Mouse (Mus musculus): ENCODE data around the gene Dnajc2.

The Dnajc2 gene

DNA sequence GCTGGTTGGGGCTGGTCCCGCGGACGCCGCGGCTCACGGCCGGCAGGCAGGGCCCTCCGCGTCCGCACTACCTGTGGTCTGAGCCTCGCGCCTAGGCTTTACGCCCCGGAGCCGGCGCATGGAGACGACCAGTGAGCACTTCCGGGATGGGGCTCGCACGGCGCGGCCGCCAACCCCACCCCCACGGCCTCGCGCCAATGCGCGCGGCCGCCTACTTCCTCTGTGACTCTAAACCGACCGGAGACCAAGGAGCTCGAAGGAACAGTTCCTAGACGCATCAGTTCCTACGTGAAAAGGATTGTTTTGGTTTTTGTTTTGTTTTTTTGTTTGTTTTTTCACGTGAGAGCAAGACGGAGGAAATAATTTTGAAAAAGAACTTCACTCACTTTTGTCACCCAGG lies at the start of gene Dnajc2, which contains the start of gene Psmc2:
Dnajc2 (minus strand) TSS at position 199 of the 400 bp plus-strand sequence.
Psmc2 (plus strand) TSS at position 231 of the 400 bp plus-strand sequence.
- in situ Hi-C loops (cut with MboI, MseI): loop anchor here (25.0 kb wide), 3 partner anchors 752 to 2002 kb away; partner anchors contain the start of genes Pus7 (in 1 of the 2) and Rint1 (in 1 of the 2)

DNA sequence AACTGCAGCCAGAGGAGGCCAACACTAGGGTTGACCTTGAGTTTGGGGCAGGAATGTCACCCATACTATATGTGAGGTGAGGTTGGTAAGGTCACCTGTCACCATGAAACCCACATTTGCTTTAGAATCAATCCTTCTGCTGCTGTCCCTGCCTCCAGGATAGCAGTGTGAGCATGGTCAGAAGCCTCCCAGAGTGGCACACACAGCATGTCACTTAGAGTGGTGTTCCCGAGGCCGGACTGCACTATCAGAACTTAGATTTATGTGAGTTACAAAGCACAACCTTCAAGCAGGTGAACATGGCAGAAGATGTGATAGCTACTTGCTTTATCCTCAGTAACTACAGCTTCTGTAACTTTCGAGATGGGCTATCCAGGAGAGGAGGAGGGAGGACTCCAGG lies 46.7 kb upstream of the Dnajc2 start:
- in situ Hi-C loops (cut with MboI, MseI): no loop called here

DNA sequence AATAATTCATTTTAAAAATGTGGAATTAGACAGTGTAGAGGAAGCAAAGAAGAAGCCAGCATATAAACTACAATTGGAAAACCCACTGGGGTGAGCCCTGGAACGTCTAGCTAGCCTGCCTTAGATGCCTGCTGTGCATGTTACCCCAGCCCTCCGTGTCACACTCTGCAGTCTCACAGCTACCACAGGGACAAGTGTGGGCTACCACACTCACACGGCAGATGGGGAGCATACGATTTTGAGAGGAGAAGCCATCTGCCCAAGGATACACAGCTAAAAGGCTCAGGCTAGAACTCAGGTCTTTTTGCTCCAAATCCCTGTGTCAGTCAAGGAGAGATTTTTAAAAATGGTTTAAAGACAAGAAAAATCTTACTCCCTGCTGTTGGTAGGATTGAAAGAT lies 43.8 kb upstream of the Dnajc2 start:
- in situ Hi-C loops (cut with MboI, MseI): no loop called here

GRCm38 (mm10) chr5:21827643-21828042 lies 42.6 kb upstream of the Dnajc2 start:
- in situ Hi-C loops (cut with MboI, MseI): no loop called here

GRCm38 (mm10) chr5:21826370-21826769 lies 41.3 kb upstream of the Dnajc2 start:
- in situ Hi-C loops (cut with MboI, MseI): no loop called here

DNA sequence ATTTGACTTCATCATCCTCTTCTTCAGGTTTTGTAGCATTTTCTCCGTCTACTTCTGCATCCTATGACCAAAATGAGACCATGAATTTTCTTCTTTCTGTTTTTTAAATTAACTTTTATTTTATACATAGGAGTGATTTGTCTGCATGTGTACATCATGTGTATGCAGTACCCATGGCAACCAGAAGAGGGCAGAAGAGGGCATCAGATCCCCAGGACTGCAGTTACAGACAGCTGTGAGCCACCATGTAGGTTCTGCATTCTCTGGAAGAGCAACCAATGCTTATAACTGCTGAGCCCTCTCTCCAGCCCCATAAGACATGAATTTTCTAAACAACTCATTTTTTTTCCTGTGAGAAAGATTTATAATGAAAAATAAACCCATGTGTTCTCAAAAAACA lies 28.9 kb upstream of the Dnajc2 start:
- in situ Hi-C loops (cut with MboI, MseI): loop anchor here in 1 of 2 experiments (10.0 kb wide), 1 partner anchor 681 kb away; no protein-coding TSS in a partner anchor

GRCm38 (mm10) chr5:21810924-21811323 lies 25.9 kb upstream of the Dnajc2 start:
- in situ Hi-C loops (cut with MboI, MseI): loop anchor here in 1 of 2 experiments (10.0 kb wide), 1 partner anchor 684 kb away; no protein-coding TSS in a partner anchor

DNA sequence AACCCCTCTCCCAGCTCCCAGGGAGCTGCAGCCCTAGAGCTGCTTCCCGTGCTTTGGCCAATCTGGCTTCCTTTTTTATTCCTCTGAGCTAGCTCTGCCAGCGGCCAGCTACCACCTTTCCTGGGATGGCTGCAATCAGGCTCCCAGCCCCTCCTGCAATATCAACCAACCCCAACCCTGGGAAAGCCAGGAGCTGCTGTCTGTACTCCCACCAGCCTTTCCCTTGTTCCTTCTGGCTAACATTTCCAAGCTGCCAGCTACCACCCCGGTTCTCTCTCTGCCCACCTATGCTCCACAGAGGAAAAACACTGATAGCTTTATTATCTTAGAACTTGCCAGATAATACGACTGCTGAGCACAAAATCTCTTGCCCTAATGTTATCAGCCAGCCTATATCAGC lies 19.8 kb upstream of the Dnajc2 start:
- in situ Hi-C loops (cut with MboI, MseI): no loop called here

- in situ Hi-C loops (cut with MboI, MseI): no loop called here
These were observed 18.7 kb upstream of the Dnajc2 start for GRCm38 (mm10) chr5:21803691-21804188.

DNA sequence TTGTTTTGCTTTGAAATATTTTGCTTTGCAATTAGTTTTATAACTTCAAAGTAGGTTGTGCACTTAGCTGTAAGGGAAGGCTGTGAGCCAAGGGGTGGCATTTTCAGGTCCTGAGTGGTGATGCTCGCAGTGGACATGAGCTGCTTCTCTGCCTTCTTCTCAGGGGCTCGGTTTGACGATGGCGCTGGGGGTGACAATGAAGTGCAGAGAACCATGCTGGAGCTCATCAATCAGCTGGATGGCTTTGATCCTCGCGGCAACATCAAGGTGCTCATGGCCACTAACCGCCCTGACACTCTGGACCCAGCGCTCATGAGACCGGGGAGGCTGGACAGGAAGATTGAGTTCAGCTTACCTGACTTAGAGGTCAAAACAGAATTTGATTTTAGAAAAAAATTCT lies 17.9 kb upstream of the Dnajc2 start:
- in situ Hi-C loops (cut with MboI, MseI): no loop called here

DNA sequence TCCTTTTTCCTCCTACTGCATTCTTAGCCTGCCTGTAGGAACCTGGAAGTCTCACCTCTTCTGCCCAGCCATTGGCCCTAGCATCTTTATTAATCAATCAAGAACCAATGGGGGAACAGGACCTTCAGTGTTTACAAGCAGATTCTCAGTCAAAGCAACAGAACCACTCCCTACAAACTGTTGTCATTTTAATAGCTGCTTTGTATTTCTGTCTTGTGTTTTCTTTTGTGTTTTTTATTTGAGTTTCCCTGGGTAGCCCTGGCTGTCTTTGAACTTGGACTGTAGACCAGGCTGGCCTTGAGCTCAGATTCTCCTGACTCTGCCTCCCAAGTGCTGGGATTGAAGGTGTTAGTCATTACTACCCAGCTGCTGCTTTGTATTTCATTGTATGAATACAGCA lies 7.1 kb upstream of the Dnajc2 start:
- in situ Hi-C loops (cut with MboI, MseI): loop anchor here (25.0 kb wide), 3 partner anchors 745 to 1995 kb away; partner anchors contain the start of genes Pus7 (in 1 of the 2) and Rint1 (in 1 of the 2)

- in situ Hi-C loops (cut with MboI, MseI): loop anchor here (25.0 kb wide), 3 partner anchors 748 to 1998 kb away; partner anchors contain the start of genes Pus7 (in 1 of the 2) and Rint1 (in 1 of the 2)
These were observed 4.0 kb upstream of the Dnajc2 start for GRCm38 (mm10) chr5:21789061-21789460.

DNA sequence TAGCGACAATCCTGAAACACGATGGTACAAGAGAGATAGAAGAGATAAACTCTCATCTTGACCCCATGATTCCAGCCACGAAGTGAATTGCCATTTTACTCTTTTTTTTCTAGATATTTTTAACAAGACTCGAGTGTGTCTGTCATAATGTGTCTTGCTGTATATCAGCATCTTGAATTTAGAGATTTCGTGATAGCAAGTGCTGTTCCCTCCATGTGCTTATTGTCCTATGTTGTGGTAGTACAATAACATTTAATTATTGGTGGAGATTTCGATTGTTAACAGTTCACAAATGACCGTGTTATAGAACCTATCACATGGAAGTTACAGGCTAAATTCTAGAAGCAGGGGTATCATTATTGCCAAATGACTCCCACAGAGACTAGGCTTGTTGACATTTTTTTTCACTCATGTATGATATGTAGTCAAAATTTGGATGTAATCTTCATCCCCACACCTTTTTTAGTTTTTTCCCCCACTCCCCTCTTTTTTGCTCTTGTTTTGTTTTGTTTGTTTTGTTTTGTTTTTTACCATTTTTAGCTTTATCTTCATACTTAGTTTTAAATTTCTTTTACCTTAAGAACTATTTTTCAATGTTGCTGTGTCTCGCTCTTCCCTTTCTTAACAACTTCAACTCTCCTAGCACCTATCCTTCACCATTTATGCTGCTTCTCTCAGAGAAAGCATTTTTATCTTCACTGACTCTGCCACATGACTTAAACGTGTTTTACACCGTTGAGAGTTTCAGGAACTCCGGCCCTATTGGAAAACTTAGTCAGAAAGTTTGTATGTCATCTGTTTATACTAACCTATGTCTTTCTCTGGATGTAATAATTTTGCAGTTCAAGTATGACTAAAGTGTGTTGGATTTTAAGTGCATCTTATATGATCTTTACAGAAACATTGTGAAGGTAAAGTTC lies 2.4 kb upstream of the Dnajc2 start:
- in situ Hi-C loops (cut with MboI, MseI): loop anchor here (25.0 kb wide), 3 partner anchors 750 to 2000 kb away; partner anchors contain the start of genes Pus7 (in 1 of the 2) and Rint1 (in 1 of the 2)

GRCm38 (mm10) chr5:21786258-21787185 lies 1.5 kb upstream of the Dnajc2 start:
- in situ Hi-C loops (cut with MboI, MseI): loop anchor here (25.0 kb wide), 3 partner anchors 751 to 2001 kb away; partner anchors contain the start of genes Pus7 (in 1 of the 2) and Rint1 (in 1 of the 2)

DNA sequence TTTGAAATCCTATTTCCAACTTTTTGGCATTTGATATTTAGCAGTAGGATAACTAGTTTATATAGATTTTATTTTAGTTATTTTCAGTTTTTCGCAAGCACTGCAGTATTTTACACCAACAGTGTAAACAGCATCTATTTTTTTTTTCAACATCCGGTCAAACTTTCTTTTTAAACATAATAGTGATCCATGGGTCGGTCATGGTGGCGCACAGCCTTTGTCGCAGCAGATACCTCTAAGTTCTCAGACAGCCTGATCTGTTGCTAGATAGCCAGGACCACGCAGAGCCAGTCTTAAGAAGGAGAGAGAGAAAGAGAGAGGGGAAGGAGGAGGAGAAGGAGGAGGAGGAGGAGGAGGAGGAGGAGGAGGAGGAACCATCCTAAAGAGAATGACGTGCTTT lies 725 bp upstream of the Dnajc2 start:
- in situ Hi-C loops (cut with MboI, MseI): loop anchor here (25.0 kb wide), 3 partner anchors 752 to 2002 kb away; partner anchors contain the start of genes Pus7 (in 1 of the 2) and Rint1 (in 1 of the 2)

- in situ Hi-C loops (cut with MboI, MseI): loop anchor here (5.0 to 25.0 kb wide), 4 partner anchors 37 to 2003 kb away; partner anchors contain the start of genes Pus7 (in 1 of the 2) and Rint1 (in 1 of the 2)
These were observed 644 bp downstream of the Dnajc2 start for GRCm38 (mm10) chr5:21784161-21785052.

GRCm38 (mm10) chr5:21776491-21776890 lies 8.6 kb downstream of the Dnajc2 start:
- in situ Hi-C loops (cut with MboI, MseI): loop anchor here (25.0 kb wide), 3 partner anchors 761 to 2011 kb away; partner anchors contain the start of genes Pus7 (in 1 of the 2) and Rint1 (in 1 of the 2)

GRCm38 (mm10) chr5:21769841-21770240 lies 15.2 kb downstream of the Dnajc2 start:
- in situ Hi-C loops (cut with MboI, MseI): no loop called here

- in situ Hi-C loops (cut with MboI, MseI): no loop called here
These were observed 16.5 kb downstream of the Dnajc2 start for GRCm38 (mm10) chr5:21768506-21768905.
